Mouse (Mus musculus): Measurements from ENCODE around the gene Kcnma1.

Gene Kcnma1

DNA sequence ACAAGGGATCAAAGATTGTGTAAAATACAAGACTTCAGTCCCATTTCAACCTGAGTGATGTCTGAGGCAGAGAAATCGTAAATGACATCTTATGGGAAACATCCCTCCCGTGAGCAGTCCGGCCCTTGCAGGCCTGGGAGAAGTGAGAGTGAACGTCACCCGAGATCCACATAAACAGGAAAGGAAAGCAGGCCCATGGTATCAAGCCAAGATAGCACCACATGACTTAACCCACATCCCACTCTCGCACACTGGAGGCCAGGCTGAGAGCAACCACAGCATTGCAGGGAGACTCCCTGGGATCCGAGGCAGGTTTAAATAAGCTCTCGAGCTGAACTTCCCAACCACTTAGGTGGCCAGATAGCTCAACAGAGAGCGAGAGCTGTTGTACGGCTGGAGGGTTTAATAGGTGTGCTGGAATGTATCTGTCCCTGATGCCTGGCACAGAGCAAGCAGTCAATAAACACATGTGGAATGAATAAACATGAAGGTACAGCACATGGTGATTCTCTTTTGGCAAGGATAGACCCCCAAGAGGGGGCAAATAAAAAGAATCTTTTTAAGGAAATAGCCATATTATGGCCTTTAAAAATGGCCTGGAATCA, 493.1 kb downstream of the Kcnma1 start:
- DNase-seq, result peak; percentile 57

DNA sequence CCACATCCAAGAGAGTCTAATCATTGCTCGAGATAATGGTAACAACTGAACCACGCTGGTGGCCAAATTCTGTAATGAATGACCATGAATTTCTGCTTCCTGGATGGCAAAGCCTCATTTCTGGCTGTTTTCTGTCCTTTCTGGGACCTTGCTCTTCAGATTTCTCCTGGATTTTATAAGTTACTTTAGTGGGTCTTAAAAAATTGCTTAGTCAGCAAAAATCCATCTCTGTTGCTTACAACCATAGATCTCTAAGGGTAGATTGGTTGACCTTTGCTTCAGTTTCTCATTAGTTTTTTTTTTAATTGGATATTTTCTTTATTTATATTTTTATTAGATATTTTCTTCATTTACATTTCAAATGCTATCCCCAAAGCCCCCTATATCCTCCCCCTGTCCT, 496.9 kb downstream of the Kcnma1 start:
- no peak for DNase-seq

GRCm38 (mm10) chr14:23509792-23510191, 504.5 kb downstream of the Kcnma1 start:
- DNase-seq, result no peak

- DNase-seq, result peak; percentile 67
Observed at GRCm38 (mm10) chr14:23502236-23502790, 512.0 kb downstream of the Kcnma1 start.

DNA sequence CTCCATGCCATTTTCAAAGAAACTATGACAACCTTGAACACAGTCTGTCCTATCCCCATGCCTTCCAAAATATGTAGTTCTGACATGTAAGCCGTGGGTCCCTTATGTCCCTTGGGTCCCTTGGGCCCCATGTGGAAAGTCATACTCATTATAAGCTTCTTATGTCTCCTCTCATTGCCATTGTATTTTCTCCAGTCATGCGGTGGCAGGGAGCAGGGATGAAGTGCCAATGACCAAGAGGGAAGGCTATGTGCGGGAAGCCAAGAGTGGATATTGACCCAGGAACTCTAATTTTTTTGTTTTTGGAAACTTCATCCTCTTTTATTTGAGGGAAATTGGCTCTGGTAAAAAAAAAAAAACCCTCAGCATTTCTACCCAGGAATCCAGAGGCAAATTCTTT, 517.5 kb downstream of the Kcnma1 start:
- DNase-seq, result no peak

DNA sequence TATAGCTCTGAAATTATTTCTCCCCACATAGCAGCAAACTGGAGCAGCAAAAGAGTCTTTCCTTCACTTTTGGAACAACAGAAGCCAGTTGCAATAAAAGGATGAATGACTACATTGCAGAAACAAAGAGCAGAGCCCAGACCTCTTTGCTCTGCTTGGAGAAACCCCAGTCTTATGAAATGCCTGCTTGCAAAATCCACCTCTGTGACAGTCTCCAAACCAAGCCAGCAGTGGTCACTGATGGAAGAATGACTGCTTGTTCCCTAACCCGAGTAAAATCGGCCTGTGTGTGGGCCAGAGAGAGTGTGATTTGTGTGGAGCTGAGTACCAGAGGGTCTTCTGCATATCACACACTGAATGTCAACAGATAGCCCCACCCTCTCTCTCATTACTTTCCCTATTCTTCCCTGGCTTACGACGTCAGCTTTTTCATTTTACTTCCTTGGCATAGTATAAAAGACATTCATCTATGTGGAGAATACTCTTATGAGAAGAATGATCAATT, 518.0 kb downstream of the Kcnma1 start:
- DNase-seq, result peak; percentile 36

- DNase-seq, result peak; percentile 53
Observed at GRCm38 (mm10) chr14:23494496-23494800, 519.8 kb downstream of the Kcnma1 start.

- DNase-seq, result no peak
Observed at GRCm38 (mm10) chr14:23493750-23494495, 520.4 kb downstream of the Kcnma1 start.

DNA sequence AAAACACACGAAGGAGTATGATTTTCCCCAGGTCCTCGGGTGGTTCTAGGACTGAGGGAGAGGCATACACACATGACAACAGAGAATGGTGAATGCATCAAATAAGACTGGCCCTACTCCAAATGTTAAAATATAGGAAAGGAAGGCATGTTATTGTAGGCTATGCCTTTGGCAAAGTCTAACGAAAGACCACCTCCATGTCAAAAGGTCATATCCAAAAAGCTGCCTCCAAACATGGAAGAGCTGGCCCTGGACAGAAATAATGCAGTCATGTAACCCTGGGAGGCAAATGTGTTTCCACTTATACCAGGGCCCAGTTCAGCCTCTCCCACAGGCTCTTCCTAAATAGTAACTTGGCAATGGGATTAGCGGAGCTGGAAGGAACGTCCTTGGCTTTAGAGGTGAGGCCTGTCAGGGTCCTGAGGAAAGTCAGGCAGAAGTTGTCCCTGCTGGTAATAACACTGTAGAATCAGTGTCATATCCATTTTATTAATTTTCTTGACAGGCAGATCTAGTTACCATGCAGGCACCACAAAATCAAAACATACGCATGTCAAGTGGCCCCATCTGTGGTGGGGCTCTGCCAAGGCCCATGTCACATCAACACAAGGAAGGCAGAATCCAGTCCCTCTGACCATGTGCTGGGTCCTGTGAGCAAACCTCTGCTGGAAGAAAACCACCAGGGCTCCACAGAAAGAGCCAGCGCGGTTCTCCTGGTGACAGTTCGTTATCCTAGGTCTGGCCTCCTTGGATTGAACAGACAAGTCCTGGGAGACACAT, 521.5 kb downstream of the Kcnma1 start:
- peak; percentile 41 for DNase-seq

DNA sequence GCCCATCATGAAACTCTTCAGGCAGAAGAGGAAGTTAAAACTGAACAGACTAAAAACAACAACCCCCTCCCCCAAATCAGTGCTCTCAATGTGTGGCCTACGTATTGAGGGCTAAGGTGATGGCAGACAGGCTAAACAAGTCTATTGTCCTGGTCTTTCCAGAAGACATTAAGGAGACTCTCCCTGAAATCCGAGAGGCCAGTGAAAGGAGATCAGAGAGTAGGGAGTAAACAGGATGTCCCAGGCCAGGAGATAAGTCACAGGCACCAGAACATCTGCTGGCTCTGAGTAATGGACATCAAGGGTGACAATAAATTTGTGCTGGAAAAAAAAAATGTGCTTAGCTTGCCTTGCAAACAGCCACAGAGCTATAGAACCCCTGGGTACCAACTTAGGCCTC, 522.9 kb downstream of the Kcnma1 start:
- DNase-seq, result peak; percentile 50

GRCm38 (mm10) chr14:23486687-23487086, 527.6 kb downstream of the Kcnma1 start:
- DNase-seq, result no peak

GRCm38 (mm10) chr14:23485802-23486500, 528.3 kb downstream of the Kcnma1 start:
- DNase-seq, result no peak

DNA sequence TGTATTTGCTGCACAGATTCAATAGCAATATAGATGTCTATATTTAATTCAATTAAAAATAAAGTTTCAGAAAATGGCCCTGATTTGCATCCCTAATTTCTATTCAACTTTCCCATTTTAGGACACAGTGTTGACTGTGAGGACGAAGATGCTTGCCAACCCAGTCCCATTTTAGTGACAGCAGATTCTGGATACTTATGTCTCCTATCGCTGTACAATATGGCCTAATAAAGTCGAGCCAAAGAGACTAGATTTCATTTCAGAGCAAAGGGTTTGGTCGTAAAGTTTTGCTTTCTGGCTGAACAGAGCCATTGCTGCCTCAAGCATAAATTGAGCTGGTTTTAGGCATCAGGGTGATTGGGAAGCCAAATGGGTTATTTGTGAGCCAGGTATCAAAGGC, 539.2 kb downstream of the Kcnma1 start:
- no peak for DNase-seq

DNA sequence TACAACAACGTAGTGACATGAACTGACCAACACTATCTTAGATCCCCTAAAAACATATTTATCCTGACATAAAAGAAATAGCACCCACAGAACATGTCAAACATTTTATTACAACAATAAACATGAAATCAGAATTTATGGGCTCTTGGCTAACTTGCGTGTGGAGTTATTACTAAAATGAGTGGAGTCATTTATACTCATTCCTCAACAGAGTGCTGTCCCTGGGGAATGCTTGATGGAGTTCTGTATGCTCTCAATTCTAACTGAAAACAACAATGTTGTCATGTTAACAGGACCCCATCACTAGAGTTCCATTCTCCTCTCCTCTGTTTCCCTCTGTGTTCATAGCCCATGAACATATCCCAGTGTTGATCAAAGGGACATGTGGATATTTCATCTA, 544.2 kb downstream of the Kcnma1 start:
- no peak for DNase-seq

GRCm38 (mm10) chr14:23465135-23465534, 549.2 kb downstream of the Kcnma1 start:
- DNase-seq, result peak; percentile 13

GRCm38 (mm10) chr14:23458560-23458959, 555.7 kb downstream of the Kcnma1 start:
- DNase-seq, result no peak

DNA sequence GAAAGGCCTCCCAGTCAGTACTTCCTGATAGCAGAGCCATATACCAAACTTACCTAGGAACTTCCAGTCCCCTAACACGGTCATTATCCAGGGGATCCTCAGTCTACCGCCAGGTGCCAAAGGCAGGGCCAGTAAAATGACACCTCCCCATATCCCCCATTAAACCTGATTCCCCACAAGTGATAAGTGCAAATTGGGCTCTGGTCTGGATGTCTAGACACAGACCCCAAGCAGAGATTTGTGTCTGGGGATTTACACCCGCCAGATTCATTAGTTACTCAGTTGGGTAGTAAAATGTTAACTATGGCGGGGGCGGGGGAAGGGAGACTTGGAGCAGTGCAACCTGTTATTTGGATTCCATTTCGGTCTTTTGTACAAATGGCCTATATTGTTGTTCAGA, 562.6 kb downstream of the Kcnma1 start:
- no peak for DNase-seq

- DNase-seq, result no peak
Observed at GRCm38 (mm10) chr14:23437467-23437866, 576.8 kb downstream of the Kcnma1 start.

GRCm38 (mm10) chr14:23435861-23436260, 578.4 kb downstream of the Kcnma1 start:
- no peak for DNase-seq

DNA sequence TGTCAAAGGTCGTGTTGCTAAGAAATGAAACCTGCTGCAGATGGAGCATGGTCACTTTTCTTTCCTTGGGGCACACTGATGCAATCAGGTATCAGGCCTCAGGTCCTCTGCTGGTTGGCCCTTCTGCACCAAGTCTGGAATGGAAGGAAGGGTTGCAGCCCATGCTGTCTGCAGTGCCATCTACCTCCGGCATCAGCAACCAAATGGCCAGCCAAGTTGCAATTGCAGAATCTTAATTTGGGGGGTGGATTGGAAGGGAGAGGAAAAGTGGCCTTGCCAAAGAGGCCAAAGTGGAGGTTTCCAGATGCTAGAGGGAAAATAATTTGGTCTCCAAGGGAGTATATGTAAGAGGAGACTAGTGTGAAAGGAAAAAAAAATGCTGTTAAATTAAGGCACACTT, 584.3 kb downstream of the Kcnma1 start:
- DNase-seq, result peak; percentile 7

DNA sequence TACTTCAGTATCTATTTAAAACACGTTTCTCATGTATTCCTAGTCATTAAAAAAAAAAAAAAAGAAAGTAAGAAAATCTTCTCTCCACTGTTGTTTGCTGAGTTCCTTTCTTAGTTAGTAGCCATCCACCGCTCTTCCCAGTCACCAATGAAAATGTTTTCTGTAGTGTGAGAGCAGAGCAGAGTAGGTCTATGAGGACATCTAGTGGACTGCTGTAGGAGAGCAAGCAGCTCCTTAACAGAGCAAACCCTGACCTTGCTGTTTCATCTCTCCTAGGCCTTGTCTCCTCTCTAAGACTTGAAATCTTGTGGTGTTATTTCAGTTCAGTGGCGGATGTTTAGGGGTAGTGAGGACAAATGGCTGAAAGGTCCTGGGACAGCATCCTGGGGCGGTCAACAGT, 585.2 kb downstream of the Kcnma1 start:
- DNase-seq, result peak; percentile 44

DNA sequence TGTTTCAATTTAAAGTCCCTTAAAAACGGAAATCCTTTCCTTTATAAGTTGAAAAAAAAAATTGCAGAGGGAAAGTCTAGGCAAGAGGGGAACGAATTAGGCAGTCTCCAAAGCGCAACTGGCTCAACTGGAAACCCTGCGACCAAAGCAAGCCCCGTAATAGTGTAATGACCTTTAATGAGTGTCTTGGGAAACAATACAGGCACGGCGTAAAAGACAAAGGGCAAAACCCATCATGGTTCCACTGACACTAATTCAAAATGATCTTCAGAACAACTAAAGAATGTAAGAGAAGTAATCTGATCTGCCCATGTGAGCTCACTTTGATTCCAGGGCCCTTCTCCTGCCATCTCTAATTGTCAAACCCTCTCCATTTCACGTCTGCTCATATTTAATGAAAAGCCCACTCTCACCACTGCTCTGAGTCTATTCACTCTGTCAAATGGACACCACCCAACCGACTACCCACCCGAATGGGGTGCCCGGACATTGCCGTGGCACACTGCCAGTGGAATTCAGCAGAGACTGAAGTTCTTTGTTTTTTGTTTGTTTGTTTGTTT, 591.7 kb downstream of the Kcnma1 start:
- DNase-seq, result no peak

DNA sequence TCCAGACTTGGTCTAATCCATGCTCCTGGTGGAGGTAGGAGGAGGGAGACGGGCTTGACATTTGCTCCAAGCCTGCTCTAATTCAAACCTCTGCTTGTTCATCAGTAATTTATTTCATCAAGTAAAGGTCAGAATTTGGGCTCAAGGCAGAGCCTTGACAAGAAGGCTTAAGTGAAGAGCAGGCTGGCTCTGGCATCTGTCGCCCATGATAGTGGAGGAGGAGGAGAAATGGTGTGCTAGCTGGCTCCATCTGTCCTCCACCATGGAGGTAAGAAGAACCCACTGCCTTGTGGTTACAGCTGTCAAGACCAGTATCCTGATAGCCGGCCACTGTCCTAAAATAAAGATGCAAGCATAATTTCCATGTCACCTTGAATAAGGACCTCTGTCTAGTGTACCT, 595.3 kb downstream of the Kcnma1 start:
- no peak for DNase-seq
